Mouse (Mus musculus) lung, adult 2 months (tissue): ENCODE measurements around the gene Evx1.

Experiments
- CTCF ChIP-seq: fragments of 200-500 bp; IDR thresholded peaks from 2 replicates; pipeline ENCODE4 v1.5.1; 2011; ENCODE audit warnings: mild to moderate bottlenecking, low read length, control low read depth; ENCODE audit not compliant: insufficient read depth
- POLR2A ChIP-seq: fragments of 200-500 bp; IDR thresholded peaks from 2 replicates; pipeline ENCODE4 v1.6.1; 2011; ENCODE audit warnings: low read depth, mild to moderate bottlenecking, control low read depth, low read length, borderline replicate concordance; ENCODE audit errors: extremely low read depth

GRCm38 (mm10) chr6:52300806-52301205, 12.5 kb upstream of the Evx1 start:
- TF ChIP-seq CTCF (no peak), POLR2A (no peak)
